Mouse (Mus musculus): ENCODE data around the gene Sp7. TPM values are rescaled to one million over a fixed set of nuclear protein-coding genes. Genes with fewer than 3 reads are reported as not detected.
A peak's percentile ranks its signal among the peaks of the same experiment; 100 is the strongest.

Gene Sp7
- polyA plus RNA-seq, 1 experiment = 0.24 TPM

DNA sequence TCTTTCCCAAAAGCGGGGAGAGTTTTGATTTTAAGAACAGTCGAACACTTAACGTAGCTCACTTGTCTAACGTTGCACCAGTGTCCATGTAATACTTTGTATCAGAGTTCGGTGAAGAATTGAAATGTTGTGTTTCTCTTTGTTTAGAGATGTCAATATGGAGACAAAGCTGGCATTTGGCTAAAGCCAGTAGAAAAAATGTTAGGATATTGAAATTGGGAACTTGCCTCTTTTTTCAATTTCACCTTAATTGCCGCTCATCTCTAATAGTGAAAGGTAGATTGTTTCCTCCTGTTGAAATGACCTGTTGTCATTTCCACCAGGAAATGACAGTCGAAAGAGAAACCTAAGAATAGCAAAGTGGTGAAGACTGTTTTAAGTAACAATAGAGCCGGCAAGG is 40.1 kb downstream of the Sp7 start:
- Histone ChIP-seq H3K79me2 (ENCODE audit: control insufficient read depth, insufficient read depth) (peaks cover 16% of the 10 kb centered on the region), H3ac (ENCODE audit: control insufficient read depth, insufficient read length) (peak overlapping the region; percentile 16), H3K36me3 (ENCODE audit: control insufficient read depth, insufficient read depth) (peaks cover 18% of the 10 kb centered on the region), H3K4me2 (ENCODE audit: low read depth) (peak overlapping the region; percentile 96), H3K4me3 (peak overlapping the region; percentile 66), H3K27me3 (ENCODE audit: control insufficient read depth, insufficient read depth, insufficient read length) (no peaks in the 10 kb centered on the region)
- TF ChIP-seq POLR2AphosphoS2 (IDR thresholded peaks at IDR 0.05; ENCODE audit: insufficient read length, low read depth) = no peak
- TF ChIP-seq MAX (IDR thresholded peaks at IDR 0.05; ENCODE audit: low read depth) = no peak
- TF ChIP-seq TCF12 (IDR thresholded peaks at IDR 0.05; ENCODE audit: insufficient read depth, poor library complexity, severe bottlenecking) = no peak
- TF ChIP-seq E2F4 (IDR thresholded peaks at IDR 0.05; ENCODE audit: insufficient read depth) = no peak
- no peak for TF ChIP-seq CEBPB (IDR thresholded peaks at IDR 0.05; ENCODE audit: insufficient read depth, poor library complexity, severe bottlenecking)

DNA sequence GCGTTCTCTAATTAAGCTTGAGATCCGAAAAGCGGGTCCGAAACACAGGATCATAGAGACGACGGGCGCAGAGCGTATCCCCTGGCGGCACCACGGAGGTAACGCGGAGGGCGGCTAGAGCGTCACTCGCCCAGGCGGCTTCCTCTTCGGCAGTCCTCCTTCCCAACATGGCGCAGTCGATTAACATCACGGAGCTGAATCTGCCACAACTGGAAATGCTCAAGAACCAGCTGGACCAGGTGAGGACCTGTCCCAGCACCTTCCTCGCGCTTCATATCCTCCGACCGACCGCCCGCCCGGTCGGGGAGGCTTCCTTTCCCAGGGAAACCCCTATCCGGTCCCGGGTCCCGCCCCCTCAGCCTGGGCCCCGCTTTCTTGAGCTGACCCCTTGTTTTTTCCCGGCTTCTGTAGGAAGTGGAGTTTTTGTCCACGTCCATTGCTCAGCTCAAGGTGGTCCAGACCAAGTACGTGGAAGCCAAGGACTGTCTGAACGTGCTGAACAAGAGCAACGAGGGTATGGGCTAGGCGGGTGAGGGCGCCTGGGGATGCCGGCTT is 40.9 kb downstream of the Sp7 start, which contains the start of gene Pfdn5:
TSS of gene Pfdn5 (plus strand) at position 95 of the 555 bp plus-strand sequence.
- Histone ChIP-seq H3K36me3 (ENCODE audit: control insufficient read depth, insufficient read depth) (peaks cover 20% of the 10 kb centered on the region), H3ac (ENCODE audit: control insufficient read depth, insufficient read length) (peak within 1 kb of the TSS; percentile 16), H3K27me3 (ENCODE audit: control insufficient read depth, insufficient read depth, insufficient read length) (no peaks in the 10 kb centered on the region), H3K4me2 (ENCODE audit: low read depth) (peak within 1 kb of the TSS; percentile 96), H3K79me2 (ENCODE audit: control insufficient read depth, insufficient read depth) (peaks cover 13% of the 10 kb centered on the region), H3K4me3 (peak within 1 kb of the TSS; percentile 66)
- TF ChIP-seq MAX (IDR thresholded peaks at IDR 0.05; ENCODE audit: low read depth) = peak; percentile 10
- TF ChIP-seq POLR2A (IDR thresholded peaks at IDR 0.05; ENCODE audit: insufficient read length, low read depth) = peak; percentile 91
- TF ChIP-seq REST (IDR thresholded peaks at IDR 0.05; ENCODE audit: insufficient read depth, insufficient read length) = no peak
- peak; percentile 87 for TF ChIP-seq POLR2AphosphoS2 (IDR thresholded peaks at IDR 0.05; ENCODE audit: insufficient read length, low read depth)
- TF ChIP-seq MYOG (IDR thresholded peaks at IDR 0.05; ENCODE audit: control insufficient read depth in 1 of 3, insufficient read depth in 1 of 3, insufficient read length in 2 of 3, low read depth in 2 of 3) = peak in 2 of 3 experiments; percentile 16 to 52
- TF ChIP-seq SRF (IDR thresholded peaks at IDR 0.05; ENCODE audit: control insufficient read depth, insufficient read length, low read depth) = no peak
- peak in 1 of 3 experiments; percentile 33 for TF ChIP-seq MYOD1 (IDR thresholded peaks at IDR 0.05; ENCODE audit: control insufficient read depth in 1 of 3, insufficient read length in 2 of 3, low read depth in 2 of 3)
- no peak for TF ChIP-seq E2F4 (IDR thresholded peaks at IDR 0.05; ENCODE audit: insufficient read depth)

DNA sequence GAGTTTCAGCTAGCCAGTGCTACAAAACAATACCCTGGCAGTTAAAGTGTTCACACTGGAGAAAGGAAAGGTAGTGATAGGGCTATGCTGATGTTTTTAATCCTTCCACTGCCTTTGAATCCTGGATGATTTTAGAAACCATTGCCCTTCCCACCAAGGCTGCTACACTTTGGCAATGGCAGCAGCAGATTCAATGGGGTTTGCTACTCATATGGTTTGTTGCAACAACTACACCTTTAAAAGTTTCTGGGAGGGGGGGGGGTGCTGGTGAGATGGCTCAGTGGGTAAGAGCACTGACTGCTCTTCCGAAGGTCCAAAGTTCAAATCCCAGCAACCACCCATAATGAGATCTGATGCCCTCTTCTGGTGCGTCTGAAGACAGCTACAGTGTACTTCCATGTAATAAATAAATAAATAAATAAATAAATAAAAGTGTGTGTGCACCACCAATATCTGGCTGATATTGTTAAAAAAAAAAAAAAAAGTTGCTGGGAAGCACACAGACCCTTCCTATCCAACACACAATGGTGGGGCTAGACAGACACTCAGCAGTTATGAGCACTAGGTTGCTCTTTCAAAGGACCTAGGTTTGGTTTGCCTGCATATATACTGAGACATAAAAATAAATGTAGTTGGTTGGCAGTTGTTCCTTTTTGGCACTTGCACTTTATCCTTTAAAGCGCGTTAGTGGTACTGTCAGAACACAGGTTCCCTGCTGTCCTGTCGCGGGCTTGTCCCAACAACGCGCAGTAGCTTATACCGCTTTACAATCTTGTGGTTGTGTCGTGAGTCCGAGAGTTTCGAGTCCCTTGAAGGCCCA is 42.1 kb downstream of the Sp7 start:
- peaks cover 13% of the 10 kb centered on the region for H3K79me2 ChIP-seq (ENCODE audit: control insufficient read depth, insufficient read depth)
- H3K4me3 ChIP-seq = peak overlapping the region; percentile 66
- H3ac ChIP-seq (ENCODE audit: control insufficient read depth, insufficient read length) = no peak overlapping the region
- TF ChIP-seq E2F4 (IDR thresholded peaks at IDR 0.05; ENCODE audit: insufficient read depth) (no peak), POLR2AphosphoS2 (IDR thresholded peaks at IDR 0.05; ENCODE audit: insufficient read length, low read depth) (peak; percentile 33)
- no peaks in the 10 kb centered on the region for H3K27me3 ChIP-seq (ENCODE audit: control insufficient read depth, insufficient read depth, insufficient read length)
- H3K36me3 ChIP-seq (ENCODE audit: control insufficient read depth, insufficient read depth) = peaks cover 23% of the 10 kb centered on the region
- H3K4me2 ChIP-seq (ENCODE audit: low read depth) = peak overlapping the region; percentile 63

DNA sequence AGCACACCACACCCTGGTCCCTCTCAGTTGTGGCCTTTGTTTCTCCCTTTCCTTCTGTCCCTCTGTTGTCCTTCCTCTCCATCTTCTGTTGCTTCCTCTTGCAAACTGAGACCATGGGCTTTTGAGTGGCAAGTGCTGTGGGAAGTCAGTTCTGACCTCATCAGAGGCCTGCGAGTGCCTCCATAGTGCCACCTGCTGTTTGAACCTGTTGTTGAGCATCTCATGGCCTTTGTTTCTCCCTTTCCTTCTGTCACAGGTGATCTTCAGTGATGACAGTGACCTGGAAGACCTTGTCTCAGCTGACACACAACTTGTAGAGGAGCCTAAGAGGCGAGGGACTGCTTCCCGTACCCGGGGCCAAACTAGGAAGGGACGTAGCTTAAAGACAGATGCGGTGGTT is 50.7 kb downstream of the Sp7 start:
- H3K79me2 ChIP-seq (ENCODE audit: control insufficient read depth, insufficient read depth) = no peaks in the 10 kb centered on the region
- peaks cover 38% of the 10 kb centered on the region for H3K36me3 ChIP-seq (ENCODE audit: control insufficient read depth, insufficient read depth)
- no peak overlapping the region for H3ac ChIP-seq (ENCODE audit: control insufficient read depth, insufficient read length)
- H3K4me3 ChIP-seq = no peak overlapping the region
- no peaks in the 10 kb centered on the region for H3K27me3 ChIP-seq (ENCODE audit: control insufficient read depth, insufficient read depth, insufficient read length)
- H3K4me2 ChIP-seq (ENCODE audit: low read depth) = no peak overlapping the region
- TF ChIP-seq USF1 (IDR thresholded peaks at IDR 0.05; ENCODE audit: low read depth) (no peak), TCF12 (IDR thresholded peaks at IDR 0.05; ENCODE audit: insufficient read depth, poor library complexity, severe bottlenecking) (no peak)

DNA sequence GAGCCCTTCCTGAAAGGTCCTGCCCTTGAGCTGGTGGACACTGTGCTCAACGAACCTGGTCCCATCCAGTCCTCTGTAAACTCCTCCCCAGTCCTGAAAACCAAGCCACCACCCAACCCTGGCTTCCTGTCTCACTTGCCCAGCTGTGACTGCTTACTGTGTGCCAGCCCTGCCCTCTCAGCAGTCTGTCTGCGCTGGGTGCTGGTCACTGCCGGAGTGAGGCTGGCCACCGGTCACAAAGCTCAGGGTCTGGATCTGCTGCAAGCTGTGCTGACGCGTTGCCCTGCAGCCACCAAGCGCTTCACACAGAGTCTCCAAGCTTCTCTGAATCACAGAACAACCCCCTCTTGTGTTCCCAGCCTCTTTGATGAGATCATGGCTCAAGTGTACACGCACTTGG is 51.7 kb downstream of the Sp7 start:
- Histone ChIP-seq H3K27me3 (ENCODE audit: control insufficient read depth, insufficient read depth, insufficient read length) (no peaks in the 10 kb centered on the region), H3K4me3 (no peak overlapping the region), H3K79me2 (ENCODE audit: control insufficient read depth, insufficient read depth) (no peaks in the 10 kb centered on the region), H3K4me2 (ENCODE audit: low read depth) (no peak overlapping the region), H3K36me3 (ENCODE audit: control insufficient read depth, insufficient read depth) (peaks cover 37% of the 10 kb centered on the region), H3ac (ENCODE audit: control insufficient read depth, insufficient read length) (no peak overlapping the region)
- no peak for TF ChIP-seq MYOD1 (IDR thresholded peaks at IDR 0.05; ENCODE audit: control insufficient read depth in 1 of 3, insufficient read length in 2 of 3, low read depth in 2 of 3)
- no peak for TF ChIP-seq E2F4 (IDR thresholded peaks at IDR 0.05; ENCODE audit: insufficient read depth)
- no peak for TF ChIP-seq SRF (IDR thresholded peaks at IDR 0.05; ENCODE audit: control insufficient read depth, insufficient read length, low read depth)
- no peak for TF ChIP-seq TCF12 (IDR thresholded peaks at IDR 0.05; ENCODE audit: insufficient read depth, poor library complexity, severe bottlenecking)
- no peak for TF ChIP-seq MYOG (IDR thresholded peaks at IDR 0.05; ENCODE audit: control insufficient read depth in 1 of 3, insufficient read depth in 1 of 3, insufficient read length in 2 of 3, low read depth in 2 of 3)
- TF ChIP-seq USF1 (IDR thresholded peaks at IDR 0.05; ENCODE audit: low read depth) = no peak
- no peak for TF ChIP-seq CEBPB (IDR thresholded peaks at IDR 0.05; ENCODE audit: insufficient read depth, poor library complexity, severe bottlenecking)

All from myocyte (in vitro differentiated cells).